Mouse (Mus musculus) kidney, postnatal 0 days (tissue): ENCODE measurements around the gene E2f3. TPM values are rescaled to one million over a fixed set of nuclear protein-coding genes. Genes with fewer than 3 reads are reported as not detected.

Experiments used
- ATAC-seq: fragments of 200-750 bp; cut with Nextera tagmentation; replicated peaks from 2 replicates; pipeline ENCODE4 v1.8.0; 2017; ENCODE audit warnings: low read depth, moderate number of reproducible peaks, moderate TSS enrichment, moderate library complexity; ENCODE audit not compliant: low FRiP score
- DNase-seq: peaks from one replicate; pipeline ENCODE4 v3.0.0-alpha.2; 2016; ENCODE audit warnings: low spot score
- H3K27ac ChIP-seq: fragments of 300-500 bp; sonication (generic); 2 replicates; pipeline ENCODE4 v1.5.1; 2014; ENCODE audit warnings: mild to moderate bottlenecking
- H3K27me3 ChIP-seq: fragments of 300-500 bp; sonication (generic); 2 replicates; pipeline ENCODE4 v1.6.1; 2014; ENCODE audit warnings: low read length, mixed read lengths; ENCODE audit not compliant: insufficient read depth
- H3K36me3 ChIP-seq: fragments of 300-500 bp; sonication (generic); 2 replicates; pipeline ENCODE4 v1.6.1; 2014; ENCODE audit warnings: low read length, mixed read lengths; ENCODE audit not compliant: insufficient read depth
- H3K4me1 ChIP-seq: fragments of 300-500 bp; sonication (generic); replicated peaks from 2 replicates; pipeline ENCODE4 v1.6.1; 2014; ENCODE audit warnings: antibody characterized with exemption, low read length, mixed read lengths; ENCODE audit not compliant: insufficient read depth
- H3K4me2 ChIP-seq: fragments of 300-500 bp; sonication (generic); 2 replicates; pipeline ENCODE4 v1.6.1; 2014; ENCODE audit warnings: mild to moderate bottlenecking, low read length, moderate library complexity, mixed read lengths
- H3K4me3 ChIP-seq: fragments of 300-500 bp; sonication (generic); replicated peaks from 2 replicates; pipeline ENCODE4 v1.5.1; 2014; ENCODE audit warnings: low read depth, low read length
- H3K9ac ChIP-seq: fragments of 300-500 bp; sonication (generic); 2 replicates; pipeline ENCODE4 v1.6.1; 2014; ENCODE audit warnings: low read depth, low read length
- H3K9me3 ChIP-seq: fragments of 300-500 bp; sonication (generic); replicated peaks from 2 replicates; pipeline ENCODE4 v1.6.1; 2016; ENCODE audit warnings: low read length, inconsistent platforms, mixed read lengths
- CTCF ChIP-seq: IDR thresholded peaks from 2 replicates; pipeline ENCODE4 v1.5.1; 2016; ENCODE audit warnings: antibody characterized with exemption, low read depth, mild to moderate bottlenecking, moderate library complexity
- WGBS: fragments of 180-500 bp; shearing (Covaris S2); extraction: QIAGEN DNeasy Blood & Tissue Kit; methylation state at CpG from one replicate; pipeline ENCODE4 v1.1.7; 2014; 5-methylcytosine and 5-hydroxymethylcytosine counted together
- polyA plus RNA-seq: library from polyadenylated mRNA; unstranded; fragments of >200 nt; fragmentation: Nextera tagmentation; extraction: Ambion mirVana; gene quantifications from 2 replicates; pipeline ENCODE4 v1.2.1, GENCODE M21; 2015

E2f3 gene
- polyA plus RNA-seq, 1 experiment from 2014 or later: 8.2 TPM

DNA sequence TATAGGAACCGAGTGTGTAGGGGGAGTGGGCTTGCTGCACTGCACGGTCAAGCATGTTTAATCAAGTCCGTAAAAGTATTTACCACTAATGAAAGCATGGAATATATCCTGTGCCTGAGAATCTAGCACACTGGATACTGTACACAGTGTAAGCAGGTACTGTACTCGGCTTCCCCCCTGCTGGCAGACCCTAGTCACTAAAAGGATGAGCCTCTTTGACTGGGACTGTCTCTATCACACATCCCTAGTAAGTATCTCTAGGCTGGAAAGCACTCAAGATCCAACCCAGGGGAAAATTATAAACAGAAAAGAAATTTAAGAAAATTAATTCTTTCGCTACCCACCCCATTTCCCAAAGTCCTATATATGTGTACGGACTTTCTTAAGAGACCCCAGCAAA, 2.8 kb downstream of the E2f3 start:
- Histone ChIP-seq H3K9me3 (no peaks in the 10 kb centered on the region), H3K27me3 (no peaks in the 10 kb centered on the region), H3K4me1 (peaks cover 4% of the 10 kb centered on the region), H3K9ac (peak overlapping the region; percentile 97), H3K4me2 (peak overlapping the region; percentile 100), H3K36me3 (0 out of 2 replicates have a peak, but pooled peaks cover 3% of the 10 kb centered on the region), H3K4me3 (peak overlapping the region; percentile 94), H3K27ac (peak overlapping the region; percentile 98)
- ATAC-seq (no peak), DNase-seq (peak; percentile 85)
- peak; percentile 65 for TF ChIP-seq CTCF
- 12% methylated on average over 6 of the region's 6 CpGs for WGBS

- Histone ChIP-seq H3K4me3 (no peak overlapping the region), H3K9ac (no peak overlapping the region), H3K27me3 (no peaks in the 10 kb centered on the region), H3K4me2 (peak overlapping the region; percentile 30; the same call in 1 of the 2 replicates), H3K27ac (no peak overlapping the region), H3K4me1 (peaks cover 4% of the 10 kb centered on the region), H3K36me3 (0 out of 2 replicates have a peak, but pooled peaks cover 5% of the 10 kb centered on the region), H3K9me3 (no peaks in the 10 kb centered on the region)
- DNase-seq (no peak), ATAC-seq (no peak)
- no peak for TF ChIP-seq CTCF
- 39% methylated on average over 3 of the region's 3 CpGs for WGBS
These were observed 3.5 kb downstream of the E2f3 start for GRCm38 (mm10) chr13:29982400-29982799.

DNA sequence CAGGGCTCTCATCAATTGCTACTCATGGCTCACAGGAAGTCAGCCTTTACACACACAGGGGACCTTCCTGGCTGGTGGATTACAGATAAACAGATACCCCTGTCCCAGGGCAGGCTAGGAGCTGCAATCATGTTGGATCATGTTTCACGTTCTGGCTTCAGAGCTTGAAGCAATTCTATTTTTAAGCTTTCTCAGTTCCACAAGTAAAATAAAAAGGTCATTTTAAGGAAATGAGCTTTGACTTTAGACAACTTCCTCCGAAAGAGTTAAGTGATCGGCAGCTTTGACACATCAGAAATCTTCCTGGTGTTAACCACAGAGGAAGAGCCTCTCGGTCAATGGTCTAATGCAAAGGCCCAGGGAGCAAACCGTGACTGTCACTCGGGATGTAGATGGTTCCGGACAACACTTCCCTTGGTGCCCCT, 6.7 kb downstream of the E2f3 start:
- 43% methylated on average over 7 of the region's 7 CpGs for WGBS
- DNase-seq: no peak
- no peak for ATAC-seq
- no peaks in the 10 kb centered on the region for H3K27me3 ChIP-seq
- H3K4me2 ChIP-seq: no peak overlapping the region
- no peak overlapping the region for H3K4me3 ChIP-seq
- peaks cover 4% of the 10 kb centered on the region for H3K4me1 ChIP-seq
- no peaks in the 10 kb centered on the region for H3K9me3 ChIP-seq
- H3K36me3 ChIP-seq: 0 out of 2 replicates have a peak, but pooled peaks cover 9% of the 10 kb centered on the region
- H3K9ac ChIP-seq: no peak overlapping the region
- TF ChIP-seq CTCF: no peak
- H3K27ac ChIP-seq: no peak overlapping the region

DNA sequence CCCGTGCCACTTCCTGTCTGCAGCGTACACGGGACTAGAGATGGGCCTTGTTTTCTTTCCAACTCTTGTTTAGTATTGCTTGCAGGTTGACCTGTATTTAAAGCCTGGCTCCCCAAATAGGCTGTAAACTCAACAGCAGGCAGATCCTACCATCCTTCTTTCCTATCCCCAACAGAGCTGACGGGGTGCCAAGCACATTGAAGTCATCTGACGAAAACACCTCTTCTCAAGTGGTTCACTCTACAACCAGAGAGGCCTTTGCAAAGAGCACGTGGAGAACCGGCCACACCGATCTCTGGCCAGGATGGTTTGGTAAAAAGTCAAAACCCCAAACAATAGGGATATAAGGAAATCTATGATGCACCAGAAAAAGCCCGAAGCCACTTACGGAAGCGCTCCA, 8.5 kb downstream of the E2f3 start:
- Histone ChIP-seq H3K9me3 (no peaks in the 10 kb centered on the region), H3K27ac (no peak overlapping the region), H3K4me2 (no peak overlapping the region), H3K36me3 (0 out of 2 replicates have a peak, but pooled peaks cover 9% of the 10 kb centered on the region), H3K27me3 (no peaks in the 10 kb centered on the region), H3K4me3 (no peak overlapping the region), H3K9ac (no peak overlapping the region), H3K4me1 (peaks cover 4% of the 10 kb centered on the region)
- 93% methylated on average over 11 of the region's 11 CpGs for WGBS
- no peak for DNase-seq
- TF ChIP-seq CTCF: no peak
- ATAC-seq: no peak

- Histone ChIP-seq H3K4me2 (no peak overlapping the region), H3K4me1 (no peaks in the 10 kb centered on the region; the same call in 1 of the 2 replicates), H3K27me3 (no peaks in the 10 kb centered on the region), H3K27ac (no peak overlapping the region), H3K9ac (no peak overlapping the region), H3K9me3 (no peaks in the 10 kb centered on the region), H3K36me3 (0 out of 2 replicates have a peak, but pooled peaks cover 9% of the 10 kb centered on the region), H3K4me3 (no peak overlapping the region)
- DNase-seq: no peak
- TF ChIP-seq CTCF: peak; percentile 36; the same call in 1 of the 2 replicates
- ATAC-seq: no peak
- 87% methylated on average over 5 of the region's 5 CpGs for WGBS
These were observed 11.8 kb downstream of the E2f3 start for GRCm38 (mm10) chr13:29974066-29974465.

DNA sequence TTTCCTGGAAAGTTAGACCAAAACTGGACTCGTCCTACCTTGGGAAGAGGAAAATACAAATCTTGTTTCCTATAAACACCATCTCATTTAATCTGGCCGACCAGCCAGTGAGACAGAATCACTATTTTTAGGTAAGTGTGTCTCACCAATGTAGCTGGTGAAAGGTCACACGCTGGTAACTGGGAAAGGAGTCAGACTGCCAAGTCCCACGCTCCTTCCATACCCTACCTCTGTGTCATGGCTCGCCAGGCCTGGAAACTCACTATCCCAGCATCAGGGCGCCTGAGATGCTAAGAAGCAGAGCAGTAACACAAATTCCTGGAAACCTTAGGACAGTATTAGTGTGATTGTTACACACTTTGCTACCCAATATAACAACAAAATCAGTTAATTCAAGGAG, 12.3 kb downstream of the E2f3 start:
- Histone ChIP-seq H3K4me2 (no peak overlapping the region), H3K9ac (no peak overlapping the region), H3K4me1 (no peaks in the 10 kb centered on the region), H3K9me3 (no peaks in the 10 kb centered on the region), H3K27ac (no peak overlapping the region), H3K36me3 (0 out of 2 replicates have a peak, but pooled peaks cover 6% of the 10 kb centered on the region), H3K4me3 (no peak overlapping the region), H3K27me3 (no peaks in the 10 kb centered on the region)
- TF ChIP-seq CTCF: no peak
- WGBS: 94% methylated on average over 6 of the region's 6 CpGs
- DNase-seq (no peak), ATAC-seq (no peak)

DNA sequence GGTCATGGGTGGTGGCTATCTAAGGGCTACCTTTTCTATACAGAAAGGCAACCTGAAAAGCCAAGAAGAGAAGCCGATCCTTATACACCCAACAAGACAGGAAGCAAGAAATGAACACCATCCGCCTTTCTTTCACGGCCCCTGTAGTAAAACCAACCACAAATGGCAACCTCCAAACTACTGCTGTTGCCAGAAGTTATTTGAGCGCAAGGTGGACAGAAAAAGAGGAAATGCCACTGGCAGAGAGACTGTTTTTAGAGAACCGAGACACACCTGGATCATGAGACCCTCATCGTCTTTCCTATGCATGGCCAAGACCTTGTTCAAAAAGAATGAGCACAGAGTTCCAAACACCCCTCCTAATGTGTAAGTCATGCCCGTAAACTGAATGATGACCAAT, 15.5 kb downstream of the E2f3 start:
- Histone ChIP-seq H3K4me3 (no peak overlapping the region), H3K36me3 (no peaks in the 10 kb centered on the region), H3K27ac (no peak overlapping the region), H3K27me3 (no peaks in the 10 kb centered on the region), H3K9ac (no peak overlapping the region), H3K4me2 (no peak overlapping the region), H3K9me3 (no peaks in the 10 kb centered on the region), H3K4me1 (no peaks in the 10 kb centered on the region)
- WGBS: 96% methylated on average over 7 of the region's 7 CpGs
- ATAC-seq: no peak
- TF ChIP-seq CTCF: no peak
- DNase-seq: no peak
